Mouse (Mus musculus): ENCODE results near the gene Fbxw7. TPM values are rescaled to one million over a fixed set of nuclear protein-coding genes. Genes with fewer than 3 reads are reported as not detected.

The Fbxw7 gene
- polyA plus RNA-seq, 1 experiment, result 6.8 TPM

GRCm38 (mm10) chr3:84889648-84890047, 74.6 kb downstream of the Fbxw7 start:
- H3K36me3 ChIP-seq (ENCODE audit: control insufficient read depth, insufficient read depth), result no peaks in the 10 kb centered on the region
- no peaks in the 10 kb centered on the region for H3K27me3 ChIP-seq (ENCODE audit: control insufficient read depth, insufficient read depth, insufficient read length)
- no peak overlapping the region for H3ac ChIP-seq (ENCODE audit: control insufficient read depth, insufficient read length)
- H3K79me2 ChIP-seq (ENCODE audit: control insufficient read depth, insufficient read depth), result no peaks in the 10 kb centered on the region
- no peak overlapping the region for H3K4me3 ChIP-seq
- no peak overlapping the region for H3K4me2 ChIP-seq (ENCODE audit: low read depth)
- TF ChIP-seq POLR2A (IDR thresholded peaks at IDR 0.05; ENCODE audit: insufficient read length, low read depth) (no peak), SRF (IDR thresholded peaks at IDR 0.05; ENCODE audit: control insufficient read depth, insufficient read length, low read depth) (no peak), USF1 (IDR thresholded peaks at IDR 0.05; ENCODE audit: low read depth) (no peak), E2F4 (IDR thresholded peaks at IDR 0.05; ENCODE audit: insufficient read depth) (no peak), TCF3 (IDR thresholded peaks at IDR 0.05; ENCODE audit: insufficient read length, low read depth) (no peak), MYOD1 (IDR thresholded peaks at IDR 0.05; ENCODE audit: control insufficient read depth in 1 of 3, insufficient read length in 2 of 3, low read depth in 2 of 3) (no peak), REST (IDR thresholded peaks at IDR 0.05; ENCODE audit: insufficient read depth, insufficient read length) (no peak), MAX (IDR thresholded peaks at IDR 0.05; ENCODE audit: low read depth) (no peak)

- H3K79me2 ChIP-seq (ENCODE audit: control insufficient read depth, insufficient read depth), result no peaks in the 10 kb centered on the region
- no peaks in the 10 kb centered on the region for H3K36me3 ChIP-seq (ENCODE audit: control insufficient read depth, insufficient read depth)
Measured at GRCm38 (mm10) chr3:84890983-84891382, 75.9 kb downstream of the Fbxw7 start.

GRCm38 (mm10) chr3:84897952-84898351, 82.9 kb downstream of the Fbxw7 start:
- no peak overlapping the region for H3K4me2 ChIP-seq (ENCODE audit: low read depth)
- no peaks in the 10 kb centered on the region for H3K36me3 ChIP-seq (ENCODE audit: control insufficient read depth, insufficient read depth)
- TF ChIP-seq POLR2AphosphoS2 (IDR thresholded peaks at IDR 0.05; ENCODE audit: insufficient read length, low read depth) (no peak), CEBPB (IDR thresholded peaks at IDR 0.05; ENCODE audit: insufficient read depth, poor library complexity, severe bottlenecking) (no peak), TCF12 (IDR thresholded peaks at IDR 0.05; ENCODE audit: insufficient read depth, poor library complexity, severe bottlenecking) (no peak), MAX (IDR thresholded peaks at IDR 0.05; ENCODE audit: low read depth) (no peak), USF1 (IDR thresholded peaks at IDR 0.05; ENCODE audit: low read depth) (no peak), TCF3 (IDR thresholded peaks at IDR 0.05; ENCODE audit: insufficient read length, low read depth) (no peak), MYOD1 (IDR thresholded peaks at IDR 0.05; ENCODE audit: control insufficient read depth in 1 of 3, insufficient read length in 2 of 3, low read depth in 2 of 3) (no peak), REST (IDR thresholded peaks at IDR 0.05; ENCODE audit: insufficient read depth, insufficient read length) (no peak), MYOG (IDR thresholded peaks at IDR 0.05; ENCODE audit: control insufficient read depth in 1 of 3, insufficient read depth in 1 of 3, insufficient read length in 2 of 3, low read depth in 2 of 3) (no peak), POLR2A (IDR thresholded peaks at IDR 0.05; ENCODE audit: insufficient read length, low read depth) (no peak), E2F4 (IDR thresholded peaks at IDR 0.05; ENCODE audit: insufficient read depth) (no peak), SRF (IDR thresholded peaks at IDR 0.05; ENCODE audit: control insufficient read depth, insufficient read length, low read depth) (no peak)
- peaks cover 3% of the 10 kb centered on the region for H3K79me2 ChIP-seq (ENCODE audit: control insufficient read depth, insufficient read depth)
- no peak overlapping the region for H3K4me3 ChIP-seq
- H3K27me3 ChIP-seq (ENCODE audit: control insufficient read depth, insufficient read depth, insufficient read length), result no peaks in the 10 kb centered on the region
- H3ac ChIP-seq (ENCODE audit: control insufficient read depth, insufficient read length), result no peak overlapping the region

More at GRCm38 (mm10) chr3:84890983-84891382, 75.9 kb downstream of the Fbxw7 start:
- Histone ChIP-seq H3ac (ENCODE audit: control insufficient read depth, insufficient read length) (no peak overlapping the region), H3K27me3 (ENCODE audit: control insufficient read depth, insufficient read depth, insufficient read length) (no peaks in the 10 kb centered on the region), H3K4me3 (no peak overlapping the region), H3K4me2 (ENCODE audit: low read depth) (no peak overlapping the region)
- TF ChIP-seq POLR2AphosphoS2 (IDR thresholded peaks at IDR 0.05; ENCODE audit: insufficient read length, low read depth), result no peak
- no peak for TF ChIP-seq SRF (IDR thresholded peaks at IDR 0.05; ENCODE audit: control insufficient read depth, insufficient read length, low read depth)
- TF ChIP-seq MAX (IDR thresholded peaks at IDR 0.05; ENCODE audit: low read depth), result no peak
- TF ChIP-seq MYOD1 (IDR thresholded peaks at IDR 0.05; ENCODE audit: control insufficient read depth in 1 of 3, insufficient read length in 2 of 3, low read depth in 2 of 3), result no peak
- TF ChIP-seq USF1 (IDR thresholded peaks at IDR 0.05; ENCODE audit: low read depth), result no peak
- no peak for TF ChIP-seq TCF12 (IDR thresholded peaks at IDR 0.05; ENCODE audit: insufficient read depth, poor library complexity, severe bottlenecking)
- no peak for TF ChIP-seq REST (IDR thresholded peaks at IDR 0.05; ENCODE audit: insufficient read depth, insufficient read length)
- no peak for TF ChIP-seq TCF3 (IDR thresholded peaks at IDR 0.05; ENCODE audit: insufficient read length, low read depth)
- no peak for TF ChIP-seq E2F4 (IDR thresholded peaks at IDR 0.05; ENCODE audit: insufficient read depth)
- TF ChIP-seq MYOG (IDR thresholded peaks at IDR 0.05; ENCODE audit: control insufficient read depth in 1 of 3, insufficient read depth in 1 of 3, insufficient read length in 2 of 3, low read depth in 2 of 3), result no peak
- TF ChIP-seq POLR2A (IDR thresholded peaks at IDR 0.05; ENCODE audit: insufficient read length, low read depth), result no peak
- no peak for TF ChIP-seq CEBPB (IDR thresholded peaks at IDR 0.05; ENCODE audit: insufficient read depth, poor library complexity, severe bottlenecking)

GRCm38 (mm10) chr3:84906528-84906927, 91.5 kb downstream of the Fbxw7 start:
- Histone ChIP-seq H3K79me2 (ENCODE audit: control insufficient read depth, insufficient read depth) (peaks cover 11% of the 10 kb centered on the region), H3K4me3 (no peak overlapping the region), H3ac (ENCODE audit: control insufficient read depth, insufficient read length) (no peak overlapping the region), H3K36me3 (ENCODE audit: control insufficient read depth, insufficient read depth) (peaks cover 11% of the 10 kb centered on the region), H3K4me2 (ENCODE audit: low read depth) (no peak overlapping the region), H3K27me3 (ENCODE audit: control insufficient read depth, insufficient read depth, insufficient read length) (no peaks in the 10 kb centered on the region)
- no peak for TF ChIP-seq TCF3 (IDR thresholded peaks at IDR 0.05; ENCODE audit: insufficient read length, low read depth)
- no peak for TF ChIP-seq USF1 (IDR thresholded peaks at IDR 0.05; ENCODE audit: low read depth)
- TF ChIP-seq CEBPB (IDR thresholded peaks at IDR 0.05; ENCODE audit: insufficient read depth, poor library complexity, severe bottlenecking), result no peak
- no peak for TF ChIP-seq SRF (IDR thresholded peaks at IDR 0.05; ENCODE audit: control insufficient read depth, insufficient read length, low read depth)
- TF ChIP-seq TCF12 (IDR thresholded peaks at IDR 0.05; ENCODE audit: insufficient read depth, poor library complexity, severe bottlenecking), result no peak
- no peak for TF ChIP-seq REST (IDR thresholded peaks at IDR 0.05; ENCODE audit: insufficient read depth, insufficient read length)
- TF ChIP-seq POLR2AphosphoS2 (IDR thresholded peaks at IDR 0.05; ENCODE audit: insufficient read length, low read depth), result no peak
- no peak for TF ChIP-seq E2F4 (IDR thresholded peaks at IDR 0.05; ENCODE audit: insufficient read depth)
- TF ChIP-seq MYOD1 (IDR thresholded peaks at IDR 0.05; ENCODE audit: control insufficient read depth in 1 of 3, insufficient read length in 2 of 3, low read depth in 2 of 3), result no peak
- no peak for TF ChIP-seq MAX (IDR thresholded peaks at IDR 0.05; ENCODE audit: low read depth)

- H3K79me2 ChIP-seq (ENCODE audit: control insufficient read depth, insufficient read depth), result peaks cover 5% of the 10 kb centered on the region
- H3K27me3 ChIP-seq (ENCODE audit: control insufficient read depth, insufficient read depth, insufficient read length), result no peaks in the 10 kb centered on the region
- H3K4me3 ChIP-seq, result no peak overlapping the region
- TF ChIP-seq USF1 (IDR thresholded peaks at IDR 0.05; ENCODE audit: low read depth) (no peak), MYOD1 (IDR thresholded peaks at IDR 0.05; ENCODE audit: control insufficient read depth in 1 of 3, insufficient read length in 2 of 3, low read depth in 2 of 3) (no peak), SRF (IDR thresholded peaks at IDR 0.05; ENCODE audit: control insufficient read depth, insufficient read length, low read depth) (no peak), TCF12 (IDR thresholded peaks at IDR 0.05; ENCODE audit: insufficient read depth, poor library complexity, severe bottlenecking) (no peak), E2F4 (IDR thresholded peaks at IDR 0.05; ENCODE audit: insufficient read depth) (no peak), REST (IDR thresholded peaks at IDR 0.05; ENCODE audit: insufficient read depth, insufficient read length) (no peak), TCF3 (IDR thresholded peaks at IDR 0.05; ENCODE audit: insufficient read length, low read depth) (no peak), MYOG (IDR thresholded peaks at IDR 0.05; ENCODE audit: control insufficient read depth in 1 of 3, insufficient read depth in 1 of 3, insufficient read length in 2 of 3, low read depth in 2 of 3) (no peak), CEBPB (IDR thresholded peaks at IDR 0.05; ENCODE audit: insufficient read depth, poor library complexity, severe bottlenecking) (no peak), POLR2A (IDR thresholded peaks at IDR 0.05; ENCODE audit: insufficient read length, low read depth) (no peak), MAX (IDR thresholded peaks at IDR 0.05; ENCODE audit: low read depth) (no peak), POLR2AphosphoS2 (IDR thresholded peaks at IDR 0.05; ENCODE audit: insufficient read length, low read depth) (no peak)
- H3K36me3 ChIP-seq (ENCODE audit: control insufficient read depth, insufficient read depth), result no peaks in the 10 kb centered on the region
- no peak overlapping the region for H3K4me2 ChIP-seq (ENCODE audit: low read depth)
- no peak overlapping the region for H3ac ChIP-seq (ENCODE audit: control insufficient read depth, insufficient read length)
Measured at GRCm38 (mm10) chr3:84914284-84914683, 99.2 kb downstream of the Fbxw7 start.
